Mouse (Mus musculus) urinary bladder, postnatal 14 days (tissue): ENCODE data around the gene Rexo4.
A peak's percentile ranks its signal among the peaks of the same experiment; 100 is the strongest.

Experiments
- DNase-seq: peaks from one replicate; pipeline ENCODE4 v3.0.0; 2021; ENCODE audit warnings: low spot score

Rexo4 gene

GRCm38 (mm10) chr2:26943253-26943652 lies 20.9 kb downstream of the Rexo4 start:
- DNase-seq = no peak

GRCm38 (mm10) chr2:26941539-26941938 lies 22.6 kb downstream of the Rexo4 start:
- peak; percentile 22 for DNase-seq

GRCm38 (mm10) chr2:26936425-26936824 lies 27.8 kb downstream of the Rexo4 start:
- DNase-seq = no peak

GRCm38 (mm10) chr2:26935286-26935685 lies 28.9 kb downstream of the Rexo4 start:
- no peak for DNase-seq

GRCm38 (mm10) chr2:26933304-26934055 lies 30.7 kb downstream of the Rexo4 start, which contains the start of the genes Surf4 and Stkld1:
Gene Surf4, minus strand, starts transcription at chr2:26933928.
Gene Stkld1, plus strand, starts transcription at chr2:26934047.
- peak; percentile 95 for DNase-seq

DNA sequence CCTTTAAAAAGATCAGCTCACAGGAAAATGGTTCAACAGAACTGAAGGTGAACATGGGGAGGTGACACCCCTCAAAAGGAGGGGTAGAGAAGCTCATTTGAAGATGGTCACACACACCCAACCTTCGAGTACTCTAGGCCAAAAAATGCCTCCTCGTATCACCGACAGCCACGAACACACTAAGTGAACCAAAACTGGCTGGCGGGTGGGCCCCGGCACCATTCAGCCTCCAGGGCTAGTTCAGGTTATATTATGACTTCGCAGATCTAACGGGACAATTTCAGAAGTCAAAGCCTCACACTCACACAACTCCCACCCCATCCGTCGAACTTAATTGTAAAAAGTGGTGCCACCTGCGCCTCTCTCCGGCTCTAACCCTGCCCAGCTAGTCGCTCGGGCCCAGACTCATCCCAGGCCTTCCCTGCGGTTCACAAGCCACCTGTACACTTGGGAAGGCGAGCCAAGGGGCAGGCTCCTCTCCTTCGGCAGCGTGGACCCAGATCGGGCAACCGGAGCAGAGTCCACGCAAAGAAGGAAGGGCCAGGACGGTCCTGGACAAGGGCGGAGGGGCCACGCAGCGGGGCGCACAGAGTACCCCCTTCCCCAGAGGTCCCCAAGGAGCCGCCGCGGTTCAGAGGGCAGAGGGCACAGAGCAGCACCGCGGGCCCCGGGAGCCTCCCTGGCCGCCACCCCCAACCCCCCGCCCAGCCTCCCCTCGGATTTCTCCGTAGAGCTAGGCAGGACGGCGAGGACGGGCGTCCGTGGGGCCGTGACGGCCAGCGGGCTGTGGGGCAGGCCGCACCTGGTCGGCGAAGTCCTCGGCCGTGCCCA lies 31.5 kb downstream of the Rexo4 start:
- peak; percentile 29 for DNase-seq

DNA sequence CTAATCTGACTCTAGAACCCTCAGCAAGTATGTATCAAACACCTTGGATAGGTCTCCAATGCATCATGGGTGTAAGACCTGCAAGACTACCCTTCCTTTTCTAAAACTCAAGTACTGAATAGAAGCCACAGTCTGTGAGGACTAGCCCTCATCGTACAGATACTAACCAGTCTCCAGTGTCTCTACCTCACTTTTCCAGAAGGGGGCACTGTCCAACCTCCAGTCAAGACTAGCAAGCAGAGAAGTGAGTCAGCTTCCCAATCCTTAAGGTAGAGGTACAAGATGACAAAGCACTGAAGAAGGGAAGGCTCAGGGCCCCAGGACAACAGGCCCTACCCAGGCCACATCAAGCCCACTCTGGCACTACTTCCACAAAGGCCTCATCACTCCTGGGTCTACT lies 33.8 kb downstream of the Rexo4 start:
- peak; percentile 76 for DNase-seq

- no peak for DNase-seq
These were observed 36.3 kb downstream of the Rexo4 start for GRCm38 (mm10) chr2:26927745-26928476.

DNA sequence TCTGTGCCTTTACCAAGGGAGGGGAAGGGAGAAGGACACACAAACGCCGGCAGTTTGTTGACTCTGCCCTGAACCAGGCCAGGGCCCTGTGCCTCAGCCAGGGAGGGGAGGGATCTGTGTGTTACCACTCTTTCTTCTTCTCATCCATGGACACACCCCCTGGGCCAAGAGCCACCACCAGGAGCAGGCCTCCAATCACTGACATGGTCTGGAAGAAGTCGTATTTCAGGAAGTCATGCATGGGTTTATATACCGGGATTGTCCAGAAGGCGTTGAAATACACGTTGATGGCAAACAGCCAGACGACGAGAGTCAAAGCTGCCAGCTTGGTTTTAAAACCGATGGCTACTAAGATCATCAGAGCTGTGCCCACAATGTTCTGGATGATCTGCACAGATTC lies 42.4 kb downstream of the Rexo4 start:
- DNase-seq = peak; percentile 32

GRCm38 (mm10) chr2:26920190-26920855 lies 43.9 kb downstream of the Rexo4 start:
- DNase-seq = no peak

DNA sequence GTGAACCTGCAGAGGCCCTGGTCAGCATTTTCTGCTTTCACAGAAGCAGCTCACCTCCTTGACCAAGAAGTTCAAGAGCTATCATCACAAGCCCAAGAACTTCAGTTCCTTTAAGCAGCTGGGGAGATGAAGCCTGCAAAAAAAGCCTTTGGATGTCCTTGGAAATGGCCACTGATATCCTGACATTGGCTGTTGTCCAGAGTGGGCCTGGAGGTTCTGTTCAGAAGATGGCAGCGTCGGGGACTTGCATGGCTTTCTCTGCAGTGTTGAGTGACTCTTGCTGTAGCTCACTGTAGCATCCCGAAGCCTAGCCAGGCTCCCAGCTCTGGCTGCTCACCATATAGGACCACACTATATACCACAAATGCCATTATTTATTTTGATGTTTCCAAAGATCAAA lies 44.5 kb downstream of the Rexo4 start:
- no peak for DNase-seq

DNA sequence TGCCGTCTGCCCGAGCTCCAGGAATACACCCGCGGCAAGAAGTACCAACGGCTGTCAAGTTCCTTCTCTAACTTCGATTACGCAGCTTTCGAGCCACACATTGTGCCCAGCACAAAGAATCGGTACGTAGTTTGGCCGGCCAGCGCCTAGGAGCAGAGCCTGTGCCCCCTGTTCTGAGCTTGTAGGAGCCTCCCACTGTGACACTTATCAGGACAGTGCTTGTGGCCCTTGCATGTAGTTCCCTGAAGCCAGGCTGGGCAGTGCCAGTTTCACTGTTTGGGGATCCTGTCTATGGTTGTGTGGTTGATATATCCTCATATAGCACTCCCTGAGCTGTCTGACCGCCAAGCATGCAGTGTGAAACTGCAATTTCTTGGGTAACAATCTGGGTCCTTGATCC lies 47.4 kb downstream of the Rexo4 start:
- DNase-seq = no peak

DNA sequence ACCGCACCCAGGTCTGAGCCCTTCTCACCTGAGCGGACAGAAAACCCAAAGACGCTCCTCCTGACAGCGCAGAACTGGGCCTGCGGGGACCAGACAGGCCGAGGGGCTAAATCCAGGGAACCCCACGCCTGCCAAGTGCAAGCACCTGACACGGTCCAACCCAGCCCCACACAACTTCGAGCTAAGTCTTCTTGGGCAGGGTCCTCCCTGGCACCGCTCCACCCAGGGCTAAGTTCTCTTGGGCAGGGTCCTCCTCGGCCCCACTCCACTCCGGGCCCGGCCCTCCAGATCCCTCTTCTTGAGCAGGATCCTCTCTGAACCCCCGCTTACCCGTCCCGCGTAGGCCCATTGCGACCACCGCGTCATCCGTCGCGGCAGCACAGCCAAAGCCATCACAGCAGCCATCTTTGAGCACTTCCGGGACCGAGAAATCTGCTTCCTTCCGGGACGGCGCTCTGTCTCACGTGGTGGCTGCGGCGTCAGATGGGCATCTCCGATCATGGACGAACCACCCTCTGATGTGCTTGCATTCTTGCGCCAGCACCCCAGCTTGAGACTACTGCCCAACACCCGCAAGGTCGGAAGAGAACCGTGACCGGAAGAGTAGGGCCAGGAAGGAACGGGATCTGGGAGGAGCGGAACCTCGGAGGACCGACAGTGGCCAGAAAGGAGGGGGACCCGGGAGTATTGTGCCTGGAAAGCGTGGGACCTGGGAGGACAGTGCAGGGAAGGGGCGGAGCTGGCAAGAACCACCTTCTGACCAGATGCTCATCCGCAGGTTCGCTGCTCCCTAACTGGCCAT lies 48.1 kb downstream of the Rexo4 start, which contains the start of the genes Surf2 and Surf1:
Gene Surf2 (plus strand): TSS at position 441 of the 802 bp plus-strand sequence.
Gene Surf1 (minus strand): TSS at position 604 of the 802 bp plus-strand sequence.
- peak; percentile 76 for DNase-seq

DNA sequence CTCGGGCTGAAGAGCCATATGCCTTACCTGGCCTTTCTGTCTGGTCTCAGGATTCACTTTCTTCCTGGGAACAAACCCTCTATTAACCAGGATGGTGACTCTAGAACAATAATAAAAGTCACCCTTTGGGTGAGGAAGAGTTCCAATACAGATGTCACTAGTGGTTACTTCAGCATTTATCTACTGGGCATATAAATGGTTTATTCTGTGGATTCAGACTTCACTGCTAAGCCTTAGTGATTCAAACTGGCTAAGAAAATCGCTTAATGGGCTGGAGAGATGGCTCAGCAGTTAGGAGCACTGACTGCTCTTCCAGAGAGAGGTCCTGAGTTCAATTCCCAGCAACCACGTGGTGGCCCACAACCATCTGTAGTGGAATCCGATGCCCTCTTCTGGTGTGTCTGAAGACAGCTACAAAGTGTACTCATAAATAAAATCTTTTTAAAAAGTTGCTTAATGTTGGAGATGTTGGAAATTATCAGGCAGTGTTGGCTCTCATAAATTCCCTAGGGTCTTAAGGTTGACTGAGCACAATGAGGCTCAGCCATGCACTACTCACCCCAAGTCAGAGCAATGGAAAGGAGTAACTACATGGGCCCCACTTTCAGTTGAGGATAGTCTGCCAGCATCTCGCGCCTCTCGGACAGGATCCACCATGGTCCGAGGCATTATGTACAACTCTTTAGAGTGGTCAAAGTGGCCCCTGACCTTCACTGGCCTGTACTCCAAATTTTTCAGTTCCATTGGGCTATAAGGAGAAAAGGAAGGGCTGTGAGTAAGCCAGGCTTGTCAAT lies 49.8 kb downstream of the Rexo4 start:
- DNase-seq = no peak

- DNase-seq = no peak
These were observed 50.6 kb downstream of the Rexo4 start for GRCm38 (mm10) chr2:26913416-26914147.

GRCm38 (mm10) chr2:26912253-26912770 lies 51.9 kb downstream of the Rexo4 start:
- DNase-seq = no peak

DNA sequence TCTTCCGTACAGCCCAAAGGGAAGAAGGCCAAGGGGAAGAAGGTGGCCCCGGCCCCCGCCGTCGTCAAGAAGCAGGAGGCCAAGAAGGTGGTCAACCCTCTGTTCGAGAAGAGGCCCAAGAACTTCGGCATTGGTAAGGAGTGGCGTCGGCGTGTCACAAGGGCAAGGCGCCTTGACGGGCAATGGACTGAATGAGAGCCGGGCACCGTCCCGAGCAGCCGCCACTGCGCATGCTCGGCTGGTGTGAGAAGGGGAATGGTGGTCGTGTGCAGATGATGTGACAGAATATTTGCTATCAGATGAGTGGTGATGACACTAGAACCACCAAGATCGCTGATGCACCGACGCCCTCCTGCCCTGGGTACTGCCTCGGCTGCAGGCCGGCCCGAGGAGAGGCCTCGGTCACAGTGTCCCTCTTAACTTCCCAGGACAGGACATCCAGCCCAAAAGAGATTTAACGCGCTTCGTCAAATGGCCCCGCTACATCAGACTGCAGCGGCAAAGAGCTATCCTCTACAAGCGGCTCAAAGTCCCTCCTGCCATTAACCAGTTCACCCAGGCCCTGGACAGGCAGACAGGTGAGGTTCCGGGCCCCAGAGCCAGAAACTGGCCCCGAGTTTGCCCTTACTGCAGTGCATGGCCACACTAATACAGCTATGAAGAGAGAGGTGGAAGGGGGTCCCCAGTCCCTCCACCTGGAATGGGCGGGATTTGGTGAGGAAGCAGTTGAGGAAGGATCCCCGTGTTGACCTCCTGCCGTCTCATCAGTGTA lies 53.0 kb downstream of the Rexo4 start:
- peak; percentile 50 for DNase-seq
